Mouse (Mus musculus) gonadal fat pad, adult 2 months (tissue): ENCODE measurements around the gene Cd3e. TPM values are rescaled to one million over a fixed set of nuclear protein-coding genes. Genes with fewer than 3 reads are reported as not detected.

Experiments used
- DNase-seq: peaks from one replicate; pipeline ENCODE4 v3.0.0-alpha.2; 2012; ENCODE audit warnings: low read depth
- polyA plus RNA-seq: library from polyadenylated mRNA; depleted of rRNA; stranded (reverse); fragments of >200 nt; gene quantifications from 2 replicates; pipeline ENCODE4 v1.2.3, GENCODE M21; 2012

Cd3e gene
- polyA plus RNA-seq, 1 experiment: 0.58 TPM

DNA sequence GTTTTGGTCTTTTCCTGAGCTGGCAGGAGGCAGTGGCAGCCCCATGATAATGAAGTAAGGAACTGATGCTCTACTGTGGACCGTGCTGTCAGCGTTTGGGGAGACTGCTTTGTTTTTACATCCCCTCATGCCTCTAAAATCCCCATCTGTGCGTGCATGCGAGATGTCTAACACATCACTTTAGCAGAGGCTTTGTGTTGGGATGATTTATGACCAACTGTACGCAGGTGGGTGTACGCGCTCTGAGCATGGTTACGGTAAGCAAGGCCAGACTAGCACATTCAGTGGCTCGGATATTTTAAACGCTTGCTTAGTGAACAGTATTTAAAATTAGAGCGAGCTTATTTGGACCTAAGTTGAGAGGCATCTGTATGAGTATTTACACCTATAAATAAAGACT is 8.6 kb upstream of the Cd3e start:
- DNase-seq: no peak

DNA sequence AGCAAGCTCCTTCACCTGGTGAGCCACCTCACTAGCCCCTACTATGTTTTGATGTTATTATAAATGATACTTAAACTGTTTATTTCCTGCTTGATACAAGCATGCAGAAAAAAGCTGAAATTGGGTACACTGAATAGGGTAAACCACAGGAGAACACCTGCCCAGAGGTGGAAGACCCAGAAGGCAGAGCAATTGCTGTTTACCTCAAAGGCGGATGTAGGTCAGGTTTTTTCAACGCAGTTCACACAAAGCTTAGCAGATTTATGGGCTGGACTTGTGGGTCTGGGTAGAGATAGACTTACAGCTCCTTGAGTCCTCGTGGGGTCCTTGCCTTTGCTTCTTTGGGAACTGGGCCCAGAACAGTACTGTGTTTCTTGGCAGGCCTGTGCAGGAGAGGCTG is 6.4 kb upstream of the Cd3e start:
- DNase-seq: no peak

DNA sequence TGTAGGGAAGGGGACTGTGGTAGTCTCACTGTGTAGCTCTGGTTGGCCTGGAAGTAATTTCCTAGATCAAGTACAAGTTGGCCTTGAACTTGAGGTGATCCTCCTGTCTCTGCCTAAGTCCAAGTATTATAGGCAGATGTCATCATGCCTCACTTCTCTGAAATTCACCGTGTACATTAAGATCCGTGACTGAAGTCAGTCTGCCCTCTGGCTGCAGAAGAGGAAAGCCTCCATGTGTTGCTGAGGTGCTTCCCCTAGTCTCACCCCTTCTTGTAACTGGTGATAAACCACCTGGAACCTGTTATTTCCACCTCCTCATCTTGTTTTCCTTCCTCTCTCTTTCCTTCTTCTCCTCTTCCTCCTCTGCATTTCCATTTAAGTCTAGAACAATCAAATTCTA is 5.5 kb upstream of the Cd3e start:
- DNase-seq: no peak

DNA sequence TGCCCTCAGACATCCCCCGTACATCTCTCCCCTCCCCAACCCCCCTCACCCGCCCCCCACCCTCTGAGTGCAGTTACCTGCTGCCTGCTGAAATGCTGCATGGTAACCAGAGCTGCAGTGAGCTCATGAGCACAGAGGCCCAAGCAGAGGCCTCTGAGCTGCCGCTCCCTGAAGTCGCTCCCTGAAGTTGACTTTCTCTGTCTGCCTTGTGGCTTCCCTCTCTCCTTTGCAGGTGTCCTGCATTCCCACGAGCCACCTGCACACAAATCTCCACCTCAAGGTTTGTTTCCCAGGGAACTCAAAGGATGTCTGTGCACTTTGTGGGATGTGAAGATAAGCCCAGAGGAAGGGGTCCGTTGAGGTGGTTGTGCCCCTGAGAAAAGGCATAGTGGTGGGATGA is 1.9 kb upstream of the Cd3e start:
- DNase-seq: no peak

DNA sequence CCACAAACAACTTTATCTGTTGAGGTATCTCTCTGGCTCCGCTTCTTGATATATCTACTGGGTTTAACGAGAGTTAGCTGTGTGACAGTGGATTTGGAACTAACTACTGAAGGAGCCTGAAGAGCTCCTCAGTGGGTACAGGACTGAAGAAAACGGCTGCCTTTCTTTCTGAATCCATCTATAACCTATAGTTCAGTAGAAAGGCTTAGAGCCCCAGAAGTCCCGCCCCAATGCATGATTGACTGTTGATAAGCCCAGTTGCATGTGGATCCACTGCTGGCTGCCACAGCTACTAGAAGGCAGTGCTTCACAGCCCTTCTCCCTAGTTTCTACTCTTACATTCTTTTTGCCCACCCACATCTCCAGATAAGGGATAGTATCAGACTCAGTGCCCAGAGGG is 1.0 kb upstream of the Cd3e start:
- DNase-seq: no peak

DNA sequence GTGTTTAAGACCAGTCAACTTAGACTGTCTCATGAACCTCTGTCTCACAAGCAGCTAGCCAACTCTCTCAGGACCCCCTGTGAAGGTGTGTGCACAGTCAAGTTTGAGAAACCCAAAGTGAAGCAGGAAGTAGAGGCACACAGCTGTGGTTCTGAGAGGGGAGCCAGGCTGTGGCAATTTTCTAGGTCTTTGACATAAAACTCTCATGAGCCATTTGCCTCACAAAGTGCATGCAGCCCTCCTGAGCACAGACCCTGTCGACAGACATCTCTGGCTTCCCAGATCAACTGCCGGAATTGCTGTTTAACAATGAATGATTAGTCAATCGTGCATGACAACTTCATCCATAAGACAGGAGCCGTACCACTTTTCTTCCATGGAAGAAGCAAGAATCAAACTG is 1.1 kb downstream of the Cd3e start:
- no peak for DNase-seq

DNA sequence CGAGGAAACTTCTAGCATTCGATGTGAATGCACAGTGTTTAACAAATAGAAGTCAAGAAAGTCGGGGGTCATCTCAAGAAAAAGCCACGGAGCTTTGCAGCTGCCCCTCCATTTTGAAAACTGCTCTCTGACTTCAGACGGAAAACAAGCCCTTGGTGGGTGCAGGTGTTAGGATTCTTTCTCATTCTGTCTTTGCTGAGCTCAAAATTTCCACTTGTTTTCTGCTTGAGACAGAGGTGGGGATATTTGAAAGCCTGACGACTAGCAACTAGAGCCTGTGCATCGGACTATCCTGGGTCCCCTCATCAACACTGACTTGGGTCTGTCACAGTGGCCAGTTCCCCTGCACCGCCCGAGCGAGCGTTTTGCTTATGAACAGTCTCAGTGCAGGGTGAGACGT is 2.0 kb downstream of the Cd3e start:
- DNase-seq: no peak

DNA sequence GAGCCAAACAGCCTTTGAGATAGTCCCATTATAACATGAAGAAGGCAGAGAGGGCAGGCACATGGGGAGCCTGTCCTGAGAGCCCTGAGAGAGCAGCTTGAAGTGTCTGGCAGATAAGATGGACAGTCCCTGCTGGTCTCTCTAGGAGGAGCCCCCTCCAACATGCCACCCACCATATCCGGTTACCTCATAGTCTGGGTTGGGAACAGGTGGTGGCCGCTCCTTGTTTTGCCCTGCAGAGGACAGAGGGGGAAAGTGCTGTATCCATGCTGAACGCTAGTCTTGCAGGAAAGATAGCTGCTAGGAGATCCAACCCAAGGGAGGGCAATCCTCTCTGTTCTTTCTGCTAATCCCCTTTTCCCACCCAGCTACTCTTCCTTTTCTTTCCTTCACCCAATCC is 9.2 kb downstream of the Cd3e start:
- DNase-seq: no peak

DNA sequence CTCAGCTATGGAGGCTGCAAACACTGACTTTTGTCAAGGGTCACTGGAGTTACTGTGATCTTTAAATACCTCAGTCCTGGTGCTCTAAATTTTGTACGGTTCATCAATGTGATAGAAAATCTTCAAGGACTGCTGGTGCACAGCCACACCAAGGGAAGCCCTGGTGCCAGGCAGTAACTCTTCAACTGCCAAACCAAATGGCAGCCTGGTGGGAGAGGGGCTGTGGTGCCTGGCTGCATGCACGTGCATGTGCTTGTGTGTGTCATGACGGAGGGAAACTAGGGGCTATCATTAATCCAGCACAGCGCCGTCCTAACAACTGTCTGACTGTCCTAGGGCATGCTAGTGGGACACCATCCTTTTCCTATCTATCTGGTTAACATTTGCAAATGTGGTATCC is 9.7 kb downstream of the Cd3e start:
- no peak for DNase-seq

DNA sequence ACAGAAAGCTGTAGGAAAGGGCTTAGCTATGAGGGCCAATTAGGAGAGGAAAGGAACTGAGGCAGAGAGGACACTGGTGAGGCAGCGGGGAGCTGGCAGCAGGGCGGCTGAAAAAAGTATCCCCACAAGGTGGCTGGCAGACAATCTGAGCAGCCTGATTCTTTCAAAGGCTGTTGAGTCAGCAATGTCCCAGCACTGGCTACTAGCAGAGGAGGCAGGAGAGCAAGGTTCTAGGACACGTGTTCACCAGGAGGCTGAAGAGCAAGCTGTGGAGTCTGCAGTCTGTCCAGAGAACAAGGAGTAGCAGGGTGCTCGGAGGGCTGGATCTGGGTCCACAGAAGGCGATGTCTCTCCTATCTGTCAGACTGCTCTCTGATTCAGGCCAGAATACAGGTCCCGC is 10.3 kb downstream of the Cd3e start:
- no peak for DNase-seq

DNA sequence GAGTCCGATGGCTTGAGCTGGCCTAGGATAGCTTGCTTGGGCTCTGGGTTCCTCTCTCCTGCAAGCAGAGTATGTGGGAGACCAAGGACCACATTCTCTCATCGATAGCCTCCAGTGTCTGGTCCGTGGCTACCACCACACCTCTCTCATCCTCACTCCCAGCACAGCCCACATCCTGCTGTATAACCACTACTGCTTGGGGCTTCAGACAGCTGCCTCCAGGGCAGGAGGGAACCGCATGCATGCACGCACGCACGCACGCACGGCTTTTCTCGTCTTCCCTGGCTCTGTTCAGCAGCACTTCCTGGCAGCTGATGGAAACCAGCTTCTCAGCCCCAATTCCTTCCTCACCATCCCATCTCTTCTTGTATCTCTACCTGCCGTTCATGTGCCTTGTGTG is 11.3 kb downstream of the Cd3e start:
- no peak for DNase-seq

DNA sequence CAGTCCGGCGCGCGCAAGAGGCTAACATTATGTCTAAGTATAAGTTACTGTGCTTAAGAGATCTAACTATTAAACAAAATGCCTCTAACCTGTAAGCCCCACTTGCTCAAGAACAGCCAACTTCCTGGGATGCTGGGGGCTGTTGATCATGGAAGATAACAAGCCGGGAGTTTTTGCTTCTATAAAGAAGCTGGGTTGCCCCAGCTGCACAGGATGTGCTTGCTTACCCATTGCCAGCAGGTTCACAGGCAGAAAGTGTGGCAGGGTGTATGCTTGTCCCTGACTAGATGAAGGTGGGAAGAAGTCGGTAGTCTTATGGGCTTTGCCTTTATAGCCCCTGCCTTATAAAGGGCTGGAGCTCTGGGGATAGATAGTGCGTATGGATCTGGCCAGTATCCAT is 12.8 kb downstream of the Cd3e start:
- no peak for DNase-seq

DNA sequence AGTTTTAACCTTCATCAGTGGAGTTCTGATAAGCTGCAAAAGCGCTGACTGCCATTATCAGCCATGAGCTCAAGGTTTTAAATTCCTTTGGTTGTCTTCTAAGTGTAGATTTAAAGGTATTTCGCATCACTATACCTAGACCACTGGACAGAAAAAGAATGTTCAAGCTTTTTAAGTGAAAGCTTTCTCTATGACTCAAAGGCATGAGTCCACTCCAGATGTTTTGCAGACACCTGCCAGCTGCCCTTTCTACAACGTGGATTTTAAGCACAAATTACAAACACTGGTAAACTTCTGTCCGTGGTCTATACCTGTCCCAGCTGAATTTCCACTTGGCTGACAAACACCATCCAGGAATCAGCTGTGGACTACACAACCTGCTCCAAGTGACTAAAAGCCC is 14.5 kb downstream of the Cd3e start:
- DNase-seq: no peak

DNA sequence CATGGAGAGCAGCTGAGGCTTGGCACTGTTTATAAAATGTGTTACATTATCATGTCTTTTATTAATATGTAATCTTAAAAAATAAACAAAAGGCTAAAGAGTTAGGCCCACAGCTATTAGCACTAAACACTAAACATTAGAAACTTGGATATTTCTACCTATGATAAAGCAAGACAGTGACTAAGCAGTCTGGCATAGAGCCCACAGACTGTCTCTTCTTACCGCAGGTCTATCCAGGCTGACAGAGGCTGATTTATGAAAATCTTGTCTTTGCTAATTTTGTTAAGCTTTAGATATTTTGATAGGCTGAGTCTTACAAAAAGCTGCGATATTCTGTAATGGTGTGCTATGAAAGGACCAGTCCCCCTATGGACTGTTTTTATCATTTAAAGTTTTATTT is 16.2 kb downstream of the Cd3e start:
- DNase-seq: no peak

DNA sequence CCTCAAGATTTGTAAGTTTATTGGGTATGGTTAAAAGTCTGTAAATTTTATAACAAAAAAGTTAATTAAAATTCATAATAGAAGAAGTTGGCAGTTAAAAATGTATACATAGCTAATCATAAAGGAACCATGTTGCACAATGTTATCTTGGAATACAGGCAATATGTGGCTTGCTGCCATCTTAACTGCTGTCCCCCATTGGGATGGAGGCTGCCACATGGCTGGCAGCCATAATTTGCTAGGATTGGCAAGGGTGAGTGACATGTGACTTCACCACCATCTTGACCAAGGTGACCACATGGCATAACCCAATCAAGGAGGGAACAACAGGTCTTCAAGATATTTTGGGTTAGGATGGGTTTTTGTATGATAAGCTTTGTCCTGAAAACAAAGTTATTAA is 17.2 kb downstream of the Cd3e start:
- no peak for DNase-seq

DNA sequence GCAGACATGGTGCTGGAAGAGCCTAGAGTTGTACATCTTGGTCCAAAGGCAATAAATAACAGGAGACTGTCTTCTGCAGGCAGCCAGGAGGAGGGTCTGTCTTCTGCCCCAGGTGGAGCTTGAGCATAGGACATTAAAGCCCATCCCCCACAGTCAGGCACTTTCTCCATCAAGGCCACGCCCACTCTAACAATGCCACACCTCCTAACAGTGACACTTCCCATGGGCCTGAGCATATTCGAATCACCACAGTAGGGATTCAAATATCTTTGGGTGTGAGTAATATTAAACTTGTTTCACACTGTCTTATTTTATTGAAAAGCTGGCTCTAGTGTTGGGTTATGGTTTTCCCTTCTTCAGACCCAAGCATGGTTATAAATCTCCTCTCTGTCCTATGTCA is 17.6 kb downstream of the Cd3e start:
- DNase-seq: no peak

DNA sequence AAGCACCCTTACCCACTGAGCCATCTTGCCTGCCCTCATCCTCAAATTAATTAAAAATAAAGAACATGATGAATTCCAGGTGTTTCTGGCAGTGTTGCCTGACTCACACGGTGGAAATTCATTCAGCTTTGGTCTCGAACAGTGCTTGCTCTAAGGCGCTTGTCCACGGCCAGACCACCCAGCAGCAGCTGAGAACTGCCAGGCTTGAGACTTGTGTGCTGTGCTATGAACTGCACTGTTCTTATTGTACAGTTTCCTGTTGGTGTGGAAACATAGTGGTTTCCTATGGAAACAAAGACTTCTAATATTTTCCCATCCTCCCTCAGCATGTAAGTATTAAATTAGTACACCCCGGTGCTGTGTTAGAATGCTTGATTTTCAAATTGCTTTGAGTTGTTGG is 22.5 kb downstream of the Cd3e start:
- DNase-seq: no peak

DNA sequence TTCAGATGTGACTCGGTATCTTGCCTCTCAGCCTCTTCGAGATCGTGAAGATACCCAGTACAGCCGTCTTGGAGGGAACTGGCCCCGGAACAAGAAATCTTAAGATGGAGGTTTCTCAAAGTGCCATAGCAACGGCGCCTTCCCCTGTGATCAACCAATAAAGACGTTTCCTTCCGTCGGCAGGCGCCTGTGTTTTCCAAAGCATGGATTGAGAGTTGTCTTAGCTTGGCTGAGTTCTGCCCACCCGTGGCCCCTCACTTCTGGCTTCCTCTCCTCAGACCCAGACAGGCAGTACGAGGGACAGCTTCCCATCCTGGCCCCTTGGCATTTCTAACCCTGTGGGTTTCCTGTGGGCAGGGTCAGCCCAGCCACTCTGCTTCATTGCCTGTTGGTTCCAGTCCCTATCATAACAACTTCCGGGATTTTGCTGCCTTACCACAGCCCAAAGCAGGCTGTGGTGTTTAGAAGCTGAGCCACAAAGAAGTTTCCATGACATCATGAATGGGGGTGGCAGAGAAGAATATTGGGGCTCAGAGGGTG is 23.1 kb downstream of the Cd3e start:
- DNase-seq: no peak

DNA sequence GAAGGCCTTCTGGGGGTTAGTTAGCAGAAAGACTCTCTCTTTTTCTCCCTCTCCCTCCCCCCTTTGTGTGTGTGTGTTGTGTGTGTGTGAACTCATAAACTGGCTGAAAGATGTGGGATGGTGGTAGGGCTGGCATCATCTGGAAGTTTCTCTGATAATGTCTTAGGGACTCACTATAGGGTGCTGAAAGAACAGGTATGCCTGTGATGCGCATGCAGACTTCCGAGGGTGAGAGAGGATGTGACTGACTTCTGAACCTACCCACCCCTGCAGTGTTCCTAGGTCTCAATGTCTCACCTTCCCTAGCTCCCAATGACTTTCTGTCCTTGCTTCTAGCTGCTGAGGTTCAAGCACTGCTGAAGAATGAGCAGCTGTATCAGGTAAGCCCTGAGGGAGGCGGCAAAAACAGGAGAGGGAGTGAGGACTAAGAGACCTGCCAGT is 23.7 kb downstream of the Cd3e start:
- DNase-seq: no peak

DNA sequence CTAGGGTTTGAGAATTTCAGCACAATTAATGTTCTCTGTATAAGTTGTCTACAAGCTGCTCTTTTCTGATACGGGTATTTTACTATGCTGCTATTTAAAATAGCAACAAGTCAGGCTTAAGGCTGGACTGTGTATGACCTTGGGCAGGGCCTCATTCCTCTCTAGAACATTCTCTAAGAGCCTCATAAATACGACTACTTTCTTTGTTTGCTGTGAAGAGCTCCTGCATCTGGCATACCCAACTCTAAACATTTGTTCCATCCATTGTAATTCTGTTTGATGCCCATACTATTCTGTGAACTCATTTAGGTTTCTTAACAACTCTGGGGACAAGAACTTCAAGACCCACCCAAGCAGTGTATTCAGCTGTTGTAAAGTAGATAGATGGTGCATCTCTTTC is 26.4 kb downstream of the Cd3e start:
- DNase-seq: no peak

DNA sequence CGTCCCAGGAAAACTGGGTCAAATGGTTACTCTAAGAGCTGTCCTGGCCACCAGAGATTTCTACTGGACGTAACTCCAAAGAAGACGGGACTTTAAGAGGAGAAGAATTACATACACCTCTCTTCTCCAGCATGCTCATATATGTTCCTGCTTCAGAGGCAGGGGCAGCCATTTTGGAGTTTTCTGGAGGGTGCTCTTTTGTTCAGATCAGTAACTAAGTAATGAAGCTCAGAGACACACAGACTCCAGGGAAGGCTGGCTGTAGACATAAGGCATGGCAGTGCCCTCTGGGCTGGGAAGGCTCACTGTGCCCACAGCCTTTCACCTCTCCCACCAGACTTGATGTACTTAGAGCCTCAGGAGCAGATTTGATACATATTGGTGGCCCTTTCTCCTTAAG is 26.9 kb downstream of the Cd3e start:
- DNase-seq: no peak

DNA sequence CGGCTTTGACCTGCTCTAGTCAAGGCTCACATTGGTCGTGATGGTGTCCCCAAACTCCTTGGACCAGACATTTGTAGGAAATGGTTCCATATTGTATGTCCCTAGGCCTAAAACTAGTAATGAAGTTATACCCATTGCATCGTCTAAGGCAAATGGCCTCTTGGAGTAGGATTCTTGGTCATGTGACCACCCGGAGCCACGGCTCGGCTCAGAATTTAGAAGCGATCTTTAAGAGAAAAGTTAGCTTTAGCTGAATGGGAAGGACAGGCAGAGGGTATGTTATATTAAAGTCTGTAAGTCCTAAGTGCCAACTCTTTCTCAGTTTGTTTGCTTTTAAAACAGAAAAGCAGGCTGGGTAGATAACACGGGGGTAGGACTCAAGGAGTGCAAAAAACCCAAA is 27.3 kb downstream of the Cd3e start:
- DNase-seq: no peak

DNA sequence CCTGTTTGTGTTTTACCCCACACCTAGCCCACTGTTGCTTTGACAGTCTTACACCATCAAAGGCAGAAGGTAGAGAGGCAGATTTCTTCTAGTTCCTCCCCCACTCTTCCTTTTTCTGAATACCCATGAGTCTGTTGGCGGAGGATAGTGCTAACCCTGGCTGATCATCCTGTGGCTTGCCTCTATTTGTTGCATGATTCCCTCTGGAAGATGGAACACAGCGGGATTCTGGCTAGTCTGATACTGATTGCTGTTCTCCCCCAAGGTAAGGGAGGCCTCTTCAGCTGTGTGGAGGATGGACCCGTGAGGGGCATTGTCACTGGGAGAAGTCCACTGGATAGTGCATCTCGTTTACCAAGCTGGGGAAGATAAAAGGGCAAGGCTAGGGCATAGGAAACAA is 27.8 kb downstream of the Cd3e start, which contains the start of gene Cd3d:
TSS of gene Cd3d (plus strand) at position 111 of the 400 bp plus-strand sequence.
- DNase-seq: no peak

DNA sequence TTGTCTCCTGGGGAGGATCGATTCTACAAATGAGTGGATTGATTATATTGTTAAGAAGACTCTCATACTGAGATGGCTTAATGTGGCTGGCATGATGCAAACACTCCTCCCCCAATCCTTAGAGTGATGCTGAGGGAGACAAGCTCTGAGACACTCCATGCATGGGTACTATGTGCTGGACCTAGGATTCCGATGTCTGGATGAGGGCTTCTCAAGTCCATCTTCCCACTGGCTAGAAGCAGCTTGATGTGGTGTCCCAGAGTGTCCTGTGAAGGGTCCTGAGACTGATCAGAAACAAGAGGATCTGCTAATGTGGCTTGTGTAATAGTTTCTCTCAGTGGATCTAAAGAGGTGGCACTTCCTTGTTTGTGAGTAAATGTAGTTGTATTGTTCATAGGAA is 28.3 kb downstream of the Cd3e start:
- no peak for DNase-seq

DNA sequence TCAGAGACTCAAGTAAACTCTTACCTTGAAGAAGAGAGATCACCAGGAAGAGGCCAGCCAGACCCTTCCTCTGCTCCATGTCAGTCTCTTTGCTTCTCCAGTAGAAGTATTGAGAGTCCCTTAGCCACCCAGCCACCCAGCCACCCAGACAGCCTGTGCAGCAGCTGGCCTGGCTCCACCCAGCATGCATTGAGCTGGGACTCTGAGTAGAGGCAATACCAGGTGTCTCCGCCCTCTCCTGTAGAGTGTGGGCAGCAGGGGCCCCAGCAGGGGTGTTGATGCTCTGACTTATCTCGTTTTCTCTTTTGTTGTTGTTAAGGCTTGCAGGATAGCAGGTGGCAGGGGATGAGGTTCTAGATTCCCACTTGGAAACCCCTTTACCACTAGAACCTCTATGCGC is 29.2 kb downstream of the Cd3e start, which contains the start of gene Cd3g:
TSS of gene Cd3g (minus strand) at position 190 of the 400 bp plus-strand sequence.
- DNase-seq: no peak
